Mouse (Mus musculus): ENCODE results near the gene Rhbg. TPM values are rescaled to one million over a fixed set of nuclear protein-coding genes. Genes with fewer than 3 reads are reported as not detected.

Gene Rhbg
- total and polyA plus RNA-seq, 3 experiments: not detected

GRCm38 (mm10) chr3:88238866-88239391 lies 15.6 kb downstream of the Rhbg start:
- no peaks in the 10 kb centered on the region for H3K9me3 ChIP-seq (replicated peaks; ENCODE audit: insufficient read depth, low read length)
- no peaks in the 10 kb centered on the region for H3K79me2 ChIP-seq (ENCODE audit: control insufficient read depth, insufficient read depth, low read length, poor library complexity)
- DNase-seq (ENCODE audit: low read depth, low spot score): no peak
- no peak overlapping the region for H3K9ac ChIP-seq (ENCODE audit: control insufficient read depth, low read depth, low read length, poor library complexity, severe bottlenecking)
- peaks cover 15 to 16% of the 10 kb centered on the region in 2 experiments for H3K27me3 ChIP-seq (ENCODE audit: control insufficient read depth in 1 of 2, insufficient read depth in 2 of 2, low read length in 2 of 2)
- no peak for TF ChIP-seq CTCF (IDR thresholded peaks at IDR 0.05 in 2 of 3, conservative IDR thresholded peaks at IDR 0.05 in 1 of 3; ENCODE audit: control insufficient read depth in 1 of 3, insufficient read depth in 1 of 3, low read depth in 2 of 3, low read length in 3 of 3, poor library complexity in 1 of 3, severe bottlenecking in 1 of 3)
- TF ChIP-seq RAD21 (IDR thresholded peaks at IDR 0.05; ENCODE audit: low read depth, low read length): no peak
- TF ChIP-seq USF2 (IDR thresholded peaks at IDR 0.05; ENCODE audit: borderline replicate concordance in 1 of 2, insufficient read depth in 1 of 2, low read depth in 1 of 2, low read length in 2 of 2): no peak
- no peak for TF ChIP-seq CHD1 (IDR thresholded peaks at IDR 0.05; ENCODE audit: low read depth, low read length)
- no peak for TF ChIP-seq UBTF (IDR thresholded peaks at IDR 0.05; ENCODE audit: borderline replicate concordance, insufficient read depth, low read depth, low read length)
- no peak for TF ChIP-seq MAZ (IDR thresholded peaks at IDR 0.05; ENCODE audit: low read depth, low read length)
- TF ChIP-seq NELFE (IDR thresholded peaks at IDR 0.05; ENCODE audit: low read depth, low read length): no peak
- no peak for TF ChIP-seq NRF1 (IDR thresholded peaks at IDR 0.05; ENCODE audit: insufficient read depth, low read depth, low read length, poor library complexity, severe bottlenecking)
- TF ChIP-seq BHLHE40 (IDR thresholded peaks at IDR 0.05; ENCODE audit: borderline replicate concordance, low read depth, low read length): no peak
- TF ChIP-seq MYC (IDR thresholded peaks at IDR 0.05; ENCODE audit: low read depth, low read length): no peak
- no peak for TF ChIP-seq TAL1 (IDR thresholded peaks at IDR 0.05; ENCODE audit: low read length)
- TF ChIP-seq KAT2A (conservative IDR thresholded peaks at IDR 0.05; ENCODE audit: low read depth, low read length): no peak
- TF ChIP-seq CHD2 (IDR thresholded peaks at IDR 0.05; ENCODE audit: low read length): no peak
- no peak for TF ChIP-seq JUND (IDR thresholded peaks at IDR 0.05; ENCODE audit: low read depth, low read length)
- no peak for TF ChIP-seq E2F4 (IDR thresholded peaks at IDR 0.05; ENCODE audit: borderline replicate concordance, low read depth, low read length)
- no peak for TF ChIP-seq MYB (IDR thresholded peaks at IDR 0.05; ENCODE audit: low read depth, low read length)
- no peak for TF ChIP-seq ELF1 (IDR thresholded peaks at IDR 0.05; ENCODE audit: low read depth, low read length)
- no peak for TF ChIP-seq ZC3H11A (IDR thresholded peaks at IDR 0.05; ENCODE audit: low read depth, low read length)
- no peak overlapping the region for H3K27ac ChIP-seq (ENCODE audit: control insufficient read depth, low read depth, low read length)
- no peaks in the 10 kb centered on the region for H3K4me1 ChIP-seq (ENCODE audit: control insufficient read depth in 1 of 2, insufficient read depth in 2 of 2, low read length in 2 of 2)
- no peak overlapping the region for H3K4me3 ChIP-seq (ENCODE audit: control insufficient read depth in 1 of 2, insufficient read depth in 1 of 2, low read depth in 2 of 2, low read length in 2 of 2)
- H3K36me3 ChIP-seq (ENCODE audit: control insufficient read depth in 1 of 2, insufficient read depth in 2 of 2, low read length in 2 of 2): no peaks in the 10 kb centered on the region

GRCm38 (mm10) chr3:88237556-88238194 lies 16.8 kb downstream of the Rhbg start:
- H3K27ac ChIP-seq (ENCODE audit: control insufficient read depth, low read depth, low read length): no peak overlapping the region
- peak; percentile 25 for DNase-seq (ENCODE audit: low read depth, low spot score)
- no peak overlapping the region for H3K4me3 ChIP-seq (ENCODE audit: control insufficient read depth in 1 of 2, insufficient read depth in 1 of 2, low read depth in 2 of 2, low read length in 2 of 2)

More at GRCm38 (mm10) chr3:88237556-88238194, 16.8 kb downstream of the Rhbg start:
- Histone ChIP-seq H3K79me2 (ENCODE audit: control insufficient read depth, insufficient read depth, low read length, poor library complexity) (no peaks in the 10 kb centered on the region), H3K27me3 (ENCODE audit: control insufficient read depth in 1 of 2, insufficient read depth in 2 of 2, low read length in 2 of 2) (peaks cover 26 to 27% of the 10 kb centered on the region in 2 experiments), H3K36me3 (ENCODE audit: control insufficient read depth in 1 of 2, insufficient read depth in 2 of 2, low read length in 2 of 2) (no peaks in the 10 kb centered on the region), H3K4me1 (ENCODE audit: control insufficient read depth in 1 of 2, insufficient read depth in 2 of 2, low read length in 2 of 2) (no peaks in the 10 kb centered on the region), H3K9ac (ENCODE audit: control insufficient read depth, low read depth, low read length, poor library complexity, severe bottlenecking) (no peak overlapping the region), H3K9me3 (replicated peaks; ENCODE audit: insufficient read depth, low read length) (no peaks in the 10 kb centered on the region)
- no peak for TF ChIP-seq BHLHE40 (IDR thresholded peaks at IDR 0.05; ENCODE audit: borderline replicate concordance, low read depth, low read length)
- TF ChIP-seq CTCF (IDR thresholded peaks at IDR 0.05 in 2 of 3, conservative IDR thresholded peaks at IDR 0.05 in 1 of 3; ENCODE audit: control insufficient read depth in 1 of 3, insufficient read depth in 1 of 3, low read depth in 2 of 3, low read length in 3 of 3, poor library complexity in 1 of 3, severe bottlenecking in 1 of 3): peak; percentile 29 to 51 (median 35); a peak in 5 of 6 replicates
- peak; percentile 9 for TF ChIP-seq RAD21 (IDR thresholded peaks at IDR 0.05; ENCODE audit: low read depth, low read length)
- TF ChIP-seq EP300 (IDR thresholded peaks at IDR 0.05; ENCODE audit: low read depth in 1 of 2, low read length in 2 of 2): no peak
- TF ChIP-seq HCFC1 (IDR thresholded peaks at IDR 0.05; ENCODE audit: low read depth, low read length): no peak
- no peak for TF ChIP-seq MXI1 (IDR thresholded peaks at IDR 0.05; ENCODE audit: low read depth, low read length)
- TF ChIP-seq SMC3 (IDR thresholded peaks at IDR 0.05; ENCODE audit: low read depth, low read length): peak; percentile 56
- no peak for TF ChIP-seq POLR2AphosphoS2 (IDR thresholded peaks at IDR 0.05; ENCODE audit: low read length)

Measured in MEL (cell line).